Mouse (Mus musculus): ENCODE results near the gene Clec4e. TPM values are rescaled to one million over a fixed set of nuclear protein-coding genes. Genes with fewer than 3 reads are reported as not detected.
"Not testable (repeated sequence)": the region's sequence is repeated elsewhere in the genome, so short reads cannot be mapped to it uniquely, and the experiment has no call there.

Gene Clec4e
- 0.10 and 0.18 TPM in 2 replicates for polyA plus RNA-seq (2015; fragmentation: Nextera tagmentation; extraction: Ambion mirVana)

GRCm38 (mm10) chr6:123289753-123290152 is at the start of gene Clec4e:
Gene Clec4e (minus strand): TSS chr6:123289870.
- Histone ChIP-seq H3K4me1 (ENCODE audit: control insufficient read depth, insufficient read depth, low read length) (no peaks in the 10 kb centered on the region), H3K9ac (ENCODE audit: low read length) (no peak within 1 kb of the TSS), H3K4me3 (ENCODE audit: low read length) (no peak within 1 kb of the TSS), H3K27ac (ENCODE audit: low read length) (no peak within 1 kb of the TSS), H3K4me2 (ENCODE audit: low read depth, low read length) (no peak within 1 kb of the TSS), H3K9me3 (replicated peaks; ENCODE audit: control insufficient read depth, low read length) (0 out of 2 replicates have a peak, but pooled peaks cover 6% of the 10 kb centered on the region), H3K27me3 (ENCODE audit: control insufficient read depth, insufficient read depth, low read length) (no peaks in the 10 kb centered on the region), H3K36me3 (ENCODE audit: control insufficient read depth, insufficient read depth) (no peaks in the 10 kb centered on the region)
- 66% methylated on average over 4 of the region's 4 CpGs for WGBS
- ATAC-seq (replicated peaks; ENCODE audit: extremely low read depth, insufficient read depth, low FRiP score) = no peak

GRCm38 (mm10) chr6:123332503-123332902 is 42.8 kb upstream of the Clec4e start:
- Histone ChIP-seq H3K27ac (ENCODE audit: low read length) (no peak overlapping the region), H3K9me3 (replicated peaks; ENCODE audit: control insufficient read depth, low read length) (no peaks in the 10 kb centered on the region), H3K9ac (ENCODE audit: low read length) (no peak overlapping the region), H3K4me1 (ENCODE audit: control insufficient read depth, insufficient read depth, low read length) (no peaks in the 10 kb centered on the region), H3K27me3 (ENCODE audit: control insufficient read depth, insufficient read depth, low read length) (no peaks in the 10 kb centered on the region), H3K4me2 (ENCODE audit: low read depth, low read length) (no peak overlapping the region), H3K36me3 (ENCODE audit: control insufficient read depth, insufficient read depth) (no peaks in the 10 kb centered on the region), H3K4me3 (ENCODE audit: low read length) (no peak overlapping the region)
- no peak for ATAC-seq (replicated peaks; ENCODE audit: extremely low read depth, insufficient read depth, low FRiP score)
- 44% methylated on average over 2 of the region's 2 CpGs for WGBS

GRCm38 (mm10) chr6:123308033-123308432 is 18.4 kb upstream of the Clec4e start, which contains the start of gene Vmn2r19:
Gene Vmn2r19 (plus strand): TSS chr6:123308333.
- H3K27ac ChIP-seq (ENCODE audit: low read length) = no peak within 1 kb of the TSS
- H3K4me1 ChIP-seq (ENCODE audit: control insufficient read depth, insufficient read depth, low read length) = no peaks in the 10 kb centered on the region
- no peaks in the 10 kb centered on the region for H3K36me3 ChIP-seq (ENCODE audit: control insufficient read depth, insufficient read depth)
- no peak within 1 kb of the TSS for H3K4me2 ChIP-seq (ENCODE audit: low read depth, low read length)
- no peak within 1 kb of the TSS for H3K9ac ChIP-seq (ENCODE audit: low read length)
- 78% methylated on average over 2 of the region's 2 CpGs for WGBS
- no peak for ATAC-seq (replicated peaks; ENCODE audit: extremely low read depth, insufficient read depth, low FRiP score)
- no peaks in the 10 kb centered on the region for H3K27me3 ChIP-seq (ENCODE audit: control insufficient read depth, insufficient read depth, low read length)
- no peaks in the 10 kb centered on the region; the same call in 1 of the 2 replicates for H3K9me3 ChIP-seq (replicated peaks; ENCODE audit: control insufficient read depth, low read length)
- H3K4me3 ChIP-seq (ENCODE audit: low read length) = no peak within 1 kb of the TSS

- not testable (repeated sequence) for H3K4me1 ChIP-seq (ENCODE audit: control insufficient read depth, insufficient read depth, low read length); H3K27ac ChIP-seq (ENCODE audit: low read length); H3K9me3 ChIP-seq (replicated peaks; ENCODE audit: control insufficient read depth, low read length); H3K36me3 ChIP-seq (ENCODE audit: control insufficient read depth, insufficient read depth); H3K9ac ChIP-seq (ENCODE audit: low read length); H3K4me3 ChIP-seq (ENCODE audit: low read length); ATAC-seq (replicated peaks; ENCODE audit: extremely low read depth, insufficient read depth, low FRiP score); H3K27me3 ChIP-seq (ENCODE audit: control insufficient read depth, insufficient read depth, low read length); H3K4me2 ChIP-seq (ENCODE audit: low read depth, low read length)
- 65% methylated on average over 7 of the region's 7 CpGs for WGBS
These were observed 16.6 kb upstream of the Clec4e start for GRCm38 (mm10) chr6:123306315-123306714.

- Histone ChIP-seq H3K36me3 (ENCODE audit: control insufficient read depth, insufficient read depth) (no peaks in the 10 kb centered on the region), H3K27ac (ENCODE audit: low read length) (no peak overlapping the region), H3K4me3 (ENCODE audit: low read length) (no peak overlapping the region), H3K27me3 (ENCODE audit: control insufficient read depth, insufficient read depth, low read length) (no peaks in the 10 kb centered on the region), H3K9me3 (replicated peaks; ENCODE audit: control insufficient read depth, low read length) (no peaks in the 10 kb centered on the region), H3K4me1 (ENCODE audit: control insufficient read depth, insufficient read depth, low read length) (no peaks in the 10 kb centered on the region), H3K4me2 (ENCODE audit: low read depth, low read length) (no peak overlapping the region), H3K9ac (ENCODE audit: low read length) (no peak overlapping the region)
- ATAC-seq (replicated peaks; ENCODE audit: extremely low read depth, insufficient read depth, low FRiP score) = no peak
- 42% methylated on average over 1 of the region's 1 CpGs for WGBS
These were observed 7.0 kb upstream of the Clec4e start for GRCm38 (mm10) chr6:123296687-123297086.

- not testable (repeated sequence) for H3K4me1 ChIP-seq (ENCODE audit: control insufficient read depth, insufficient read depth, low read length); H3K27me3 ChIP-seq (ENCODE audit: control insufficient read depth, insufficient read depth, low read length); H3K4me3 ChIP-seq (ENCODE audit: low read length); H3K9ac ChIP-seq (ENCODE audit: low read length); H3K9me3 ChIP-seq (replicated peaks; ENCODE audit: control insufficient read depth, low read length); H3K36me3 ChIP-seq (ENCODE audit: control insufficient read depth, insufficient read depth); ATAC-seq (replicated peaks; ENCODE audit: extremely low read depth, insufficient read depth, low FRiP score); H3K27ac ChIP-seq (ENCODE audit: low read length); H3K4me2 ChIP-seq (ENCODE audit: low read depth, low read length)
- WGBS = 77% methylated on average over 11 of the region's 11 CpGs
These were observed 3.8 kb upstream of the Clec4e start for GRCm38 (mm10) chr6:123293509-123293908.

GRCm38 (mm10) chr6:123292751-123293400 is 3.2 kb upstream of the Clec4e start:
- no peak overlapping the region for H3K4me3 ChIP-seq (ENCODE audit: low read length)
- H3K4me2 ChIP-seq (ENCODE audit: low read depth, low read length) = no peak overlapping the region
- no peaks in the 10 kb centered on the region for H3K9me3 ChIP-seq (replicated peaks; ENCODE audit: control insufficient read depth, low read length)
- H3K36me3 ChIP-seq (ENCODE audit: control insufficient read depth, insufficient read depth) = no peaks in the 10 kb centered on the region
- H3K27ac ChIP-seq (ENCODE audit: low read length) = no peak overlapping the region
- no peaks in the 10 kb centered on the region for H3K27me3 ChIP-seq (ENCODE audit: control insufficient read depth, insufficient read depth, low read length)
- no peaks in the 10 kb centered on the region for H3K4me1 ChIP-seq (ENCODE audit: control insufficient read depth, insufficient read depth, low read length)
- WGBS = 88% methylated on average over 1 of the region's 1 CpGs
- no peak for ATAC-seq (replicated peaks; ENCODE audit: extremely low read depth, insufficient read depth, low FRiP score)
- H3K9ac ChIP-seq (ENCODE audit: low read length) = no peak overlapping the region

GRCm38 (mm10) chr6:123288931-123289330 is 739 bp downstream of the Clec4e start:
- Histone ChIP-seq H3K4me1 (ENCODE audit: control insufficient read depth, insufficient read depth, low read length) (no peaks in the 10 kb centered on the region), H3K27ac (ENCODE audit: low read length) (no peak overlapping the region), H3K4me3 (ENCODE audit: low read length) (no peak overlapping the region), H3K4me2 (ENCODE audit: low read depth, low read length) (no peak overlapping the region), H3K9ac (ENCODE audit: low read length) (no peak overlapping the region), H3K27me3 (ENCODE audit: control insufficient read depth, insufficient read depth, low read length) (no peaks in the 10 kb centered on the region), H3K36me3 (ENCODE audit: control insufficient read depth, insufficient read depth) (no peaks in the 10 kb centered on the region), H3K9me3 (replicated peaks; ENCODE audit: control insufficient read depth, low read length) (0 out of 2 replicates have a peak, but pooled peaks cover 6% of the 10 kb centered on the region)
- 63% methylated on average over 10 of the region's 10 CpGs for WGBS
- ATAC-seq (replicated peaks; ENCODE audit: extremely low read depth, insufficient read depth, low FRiP score) = 0 out of 2 replicates have a peak, but pooled peaks have one; percentile 6

GRCm38 (mm10) chr6:123286311-123286710 is 3.4 kb downstream of the Clec4e start:
- Histone ChIP-seq H3K27ac (ENCODE audit: low read length) (no peak overlapping the region), H3K9me3 (replicated peaks; ENCODE audit: control insufficient read depth, low read length) (0 out of 2 replicates have a peak, but pooled peaks cover 6% of the 10 kb centered on the region), H3K4me2 (ENCODE audit: low read depth, low read length) (no peak overlapping the region), H3K36me3 (ENCODE audit: control insufficient read depth, insufficient read depth) (no peaks in the 10 kb centered on the region), H3K9ac (ENCODE audit: low read length) (no peak overlapping the region), H3K4me3 (ENCODE audit: low read length) (no peak overlapping the region), H3K4me1 (ENCODE audit: control insufficient read depth, insufficient read depth, low read length) (no peaks in the 10 kb centered on the region), H3K27me3 (ENCODE audit: control insufficient read depth, insufficient read depth, low read length) (no peaks in the 10 kb centered on the region)
- 70% methylated on average over 2 of the region's 2 CpGs for WGBS
- ATAC-seq (replicated peaks; ENCODE audit: extremely low read depth, insufficient read depth, low FRiP score) = no peak
